Mouse (Mus musculus): Measurements from ENCODE around the gene Zbtb9. TPM values are rescaled to one million over a fixed set of nuclear protein-coding genes. Genes with fewer than 3 reads are reported as not detected.

Zbtb9 gene
- polyA plus RNA-seq, 1 experiment from 2014 or later = 20.6 TPM

- Histone ChIP-seq H3K9me3 (replicated peaks) (no peaks in the 10 kb centered on the region), H3K36me3 (peaks cover 6% of the 10 kb centered on the region), H3K27me3 (ENCODE audit: low read depth, poor library complexity, severe bottlenecking) (no peaks in the 10 kb centered on the region), H3K27ac (no peak overlapping the region), H3K4me1 (peaks cover 41% of the 10 kb centered on the region), H3K4me3 (no peak overlapping the region)
- DNase-seq (ENCODE audit: low spot score) = no peak
- WGBS = 85% methylated on average over 4 of the region's 4 CpGs
Measured at GRCm38 (mm10) chr17:27030896-27031295, 57.9 kb downstream of the Zbtb9 start.

GRCm38 (mm10) chr17:27032328-27032727, 59.4 kb downstream of the Zbtb9 start:
- DNase-seq (ENCODE audit: low spot score) = no peak
- H3K4me1 ChIP-seq = peaks cover 48% of the 10 kb centered on the region
- H3K4me3 ChIP-seq = no peak overlapping the region
- no peaks in the 10 kb centered on the region for H3K9me3 ChIP-seq (replicated peaks)
- H3K27ac ChIP-seq = peak overlapping the region; percentile 58; the same call in 1 of the 2 replicates
- 64% methylated on average over 7 of the region's 7 CpGs for WGBS
- no peaks in the 10 kb centered on the region for H3K36me3 ChIP-seq
- no peaks in the 10 kb centered on the region; the same call in 1 of the 2 replicates for H3K27me3 ChIP-seq (ENCODE audit: low read depth, poor library complexity, severe bottlenecking)

- 2% methylated on average over 14 of the region's 14 CpGs for WGBS
- peak overlapping the region; percentile 58 for H3K27ac ChIP-seq
- no peaks in the 10 kb centered on the region for H3K9me3 ChIP-seq (replicated peaks)
- H3K4me3 ChIP-seq = 0 out of 2 replicates have a peak overlapping the region, but pooled peaks have one; percentile 10
- H3K27me3 ChIP-seq (ENCODE audit: low read depth, poor library complexity, severe bottlenecking) = no peaks in the 10 kb centered on the region; the same call in 1 of the 2 replicates
- no peaks in the 10 kb centered on the region for H3K36me3 ChIP-seq
- DNase-seq (ENCODE audit: low spot score) = peak; percentile 93
- peaks cover 46% of the 10 kb centered on the region for H3K4me1 ChIP-seq
Measured at GRCm38 (mm10) chr17:27032869-27033268, 59.9 kb downstream of the Zbtb9 start.

GRCm38 (mm10) chr17:27036465-27036864, 63.5 kb downstream of the Zbtb9 start:
- H3K27ac ChIP-seq = peak overlapping the region; percentile 38
- 75% methylated on average over 7 of the region's 7 CpGs for WGBS
- H3K27me3 ChIP-seq (ENCODE audit: low read depth, poor library complexity, severe bottlenecking) = no peaks in the 10 kb centered on the region; the same call in 1 of the 2 replicates
- H3K9me3 ChIP-seq (replicated peaks) = no peaks in the 10 kb centered on the region
- no peaks in the 10 kb centered on the region for H3K36me3 ChIP-seq
- peaks cover 71% of the 10 kb centered on the region for H3K4me1 ChIP-seq
- H3K4me3 ChIP-seq = no peak overlapping the region
- no peak for DNase-seq (ENCODE audit: low spot score)

- H3K4me1 ChIP-seq = peaks cover 72% of the 10 kb centered on the region
- peak overlapping the region; percentile 90 for H3K27ac ChIP-seq
- WGBS = 35% methylated on average over 18 of the region's 18 CpGs
- no peaks in the 10 kb centered on the region; the same call in 1 of the 2 replicates for H3K27me3 ChIP-seq (ENCODE audit: low read depth, poor library complexity, severe bottlenecking)
- no peaks in the 10 kb centered on the region for H3K9me3 ChIP-seq (replicated peaks)
- no peak for DNase-seq (ENCODE audit: low spot score)
- 0 out of 2 replicates have a peak overlapping the region, but pooled peaks have one; percentile 1 for H3K4me3 ChIP-seq
- no peaks in the 10 kb centered on the region for H3K36me3 ChIP-seq
Measured at GRCm38 (mm10) chr17:27038335-27039050, 65.5 kb downstream of the Zbtb9 start.

GRCm38 (mm10) chr17:27039432-27040102, 66.6 kb downstream of the Zbtb9 start:
- Histone ChIP-seq H3K4me3 (peak overlapping the region; percentile 36), H3K4me1 (peaks cover 76% of the 10 kb centered on the region)
- 63% methylated on average over 10 of the region's 10 CpGs for WGBS

GRCm38 (mm10) chr17:27040304-27041045, 67.5 kb downstream of the Zbtb9 start:
- Histone ChIP-seq H3K9me3 (replicated peaks) (no peaks in the 10 kb centered on the region), H3K4me1 (peaks cover 73% of the 10 kb centered on the region), H3K27ac (peak overlapping the region; percentile 90), H3K36me3 (no peaks in the 10 kb centered on the region), H3K27me3 (ENCODE audit: low read depth, poor library complexity, severe bottlenecking) (no peaks in the 10 kb centered on the region; the same call in 1 of the 2 replicates), H3K4me3 (peak overlapping the region; percentile 36)
- WGBS = 9% methylated on average over 20 of the region's 20 CpGs
- peak; percentile 83 for DNase-seq (ENCODE audit: low spot score)

More at GRCm38 (mm10) chr17:27039432-27040102, 66.6 kb downstream of the Zbtb9 start:
- H3K36me3 ChIP-seq = no peaks in the 10 kb centered on the region
- no peaks in the 10 kb centered on the region for H3K9me3 ChIP-seq (replicated peaks)
- H3K27ac ChIP-seq = peak overlapping the region; percentile 90
- H3K27me3 ChIP-seq (ENCODE audit: low read depth, poor library complexity, severe bottlenecking) = no peaks in the 10 kb centered on the region; the same call in 1 of the 2 replicates
- no peak for DNase-seq (ENCODE audit: low spot score)

GRCm38 (mm10) chr17:27041046-27041786, 68.2 kb downstream of the Zbtb9 start:
- no peaks in the 10 kb centered on the region for H3K9me3 ChIP-seq (replicated peaks)
- H3K27me3 ChIP-seq (ENCODE audit: low read depth, poor library complexity, severe bottlenecking) = no peaks in the 10 kb centered on the region; the same call in 1 of the 2 replicates
- H3K27ac ChIP-seq = peak overlapping the region; percentile 90
- H3K4me3 ChIP-seq = 0 out of 2 replicates have a peak overlapping the region, but pooled peaks have one; percentile 36
- no peaks in the 10 kb centered on the region for H3K36me3 ChIP-seq
- 57% methylated on average over 10 of the region's 13 CpGs for WGBS
- H3K4me1 ChIP-seq = peaks cover 66% of the 10 kb centered on the region
- DNase-seq (ENCODE audit: low spot score) = peak; percentile 34

- 86% methylated on average over 2 of the region's 2 CpGs for WGBS
- Histone ChIP-seq H3K27me3 (ENCODE audit: low read depth, poor library complexity, severe bottlenecking) (no peaks in the 10 kb centered on the region), H3K9me3 (replicated peaks) (no peaks in the 10 kb centered on the region), H3K27ac (peak overlapping the region; percentile 90), H3K36me3 (no peaks in the 10 kb centered on the region), H3K4me3 (no peak overlapping the region), H3K4me1 (peaks cover 61% of the 10 kb centered on the region)
- DNase-seq (ENCODE audit: low spot score) = no peak
Measured at GRCm38 (mm10) chr17:27041787-27042055, 68.8 kb downstream of the Zbtb9 start.

GRCm38 (mm10) chr17:27042840-27043239, 69.9 kb downstream of the Zbtb9 start:
- H3K27me3 ChIP-seq (ENCODE audit: low read depth, poor library complexity, severe bottlenecking) = no peaks in the 10 kb centered on the region
- 57% methylated on average over 6 of the region's 6 CpGs for WGBS
- DNase-seq (ENCODE audit: low spot score) = no peak
- H3K4me1 ChIP-seq = peaks cover 53% of the 10 kb centered on the region
- no peak overlapping the region for H3K4me3 ChIP-seq
- no peaks in the 10 kb centered on the region for H3K36me3 ChIP-seq
- H3K9me3 ChIP-seq (replicated peaks) = no peaks in the 10 kb centered on the region
- peak overlapping the region; percentile 90 for H3K27ac ChIP-seq

GRCm38 (mm10) chr17:27045164-27045563, 72.2 kb downstream of the Zbtb9 start:
- no peaks in the 10 kb centered on the region for H3K36me3 ChIP-seq
- no peaks in the 10 kb centered on the region for H3K9me3 ChIP-seq (replicated peaks)
- no peak for DNase-seq (ENCODE audit: low spot score)
- H3K4me1 ChIP-seq = peaks cover 42% of the 10 kb centered on the region
- no peak overlapping the region; the same call in 1 of the 2 replicates for H3K27ac ChIP-seq
- no peaks in the 10 kb centered on the region for H3K27me3 ChIP-seq (ENCODE audit: low read depth, poor library complexity, severe bottlenecking)
- whole genome bisulfite sequencing = 90% methylated on average over 6 of the region's 6 CpGs
- no peak overlapping the region for H3K4me3 ChIP-seq

GRCm38 (mm10) chr17:27047762-27048444, 74.9 kb downstream of the Zbtb9 start:
- no peak overlapping the region for H3K4me3 ChIP-seq
- no peaks in the 10 kb centered on the region for H3K9me3 ChIP-seq (replicated peaks)
- no peak for DNase-seq (ENCODE audit: low spot score)
- peak overlapping the region; percentile 77 for H3K27ac ChIP-seq
- H3K4me1 ChIP-seq = peaks cover 42% of the 10 kb centered on the region
- H3K36me3 ChIP-seq = no peaks in the 10 kb centered on the region
- H3K27me3 ChIP-seq (ENCODE audit: low read depth, poor library complexity, severe bottlenecking) = no peaks in the 10 kb centered on the region
- WGBS = 79% methylated on average over 14 of the region's 14 CpGs
